ENCODE assay signal across 8 mouse cellular contexts in the genomic region with DNA sequence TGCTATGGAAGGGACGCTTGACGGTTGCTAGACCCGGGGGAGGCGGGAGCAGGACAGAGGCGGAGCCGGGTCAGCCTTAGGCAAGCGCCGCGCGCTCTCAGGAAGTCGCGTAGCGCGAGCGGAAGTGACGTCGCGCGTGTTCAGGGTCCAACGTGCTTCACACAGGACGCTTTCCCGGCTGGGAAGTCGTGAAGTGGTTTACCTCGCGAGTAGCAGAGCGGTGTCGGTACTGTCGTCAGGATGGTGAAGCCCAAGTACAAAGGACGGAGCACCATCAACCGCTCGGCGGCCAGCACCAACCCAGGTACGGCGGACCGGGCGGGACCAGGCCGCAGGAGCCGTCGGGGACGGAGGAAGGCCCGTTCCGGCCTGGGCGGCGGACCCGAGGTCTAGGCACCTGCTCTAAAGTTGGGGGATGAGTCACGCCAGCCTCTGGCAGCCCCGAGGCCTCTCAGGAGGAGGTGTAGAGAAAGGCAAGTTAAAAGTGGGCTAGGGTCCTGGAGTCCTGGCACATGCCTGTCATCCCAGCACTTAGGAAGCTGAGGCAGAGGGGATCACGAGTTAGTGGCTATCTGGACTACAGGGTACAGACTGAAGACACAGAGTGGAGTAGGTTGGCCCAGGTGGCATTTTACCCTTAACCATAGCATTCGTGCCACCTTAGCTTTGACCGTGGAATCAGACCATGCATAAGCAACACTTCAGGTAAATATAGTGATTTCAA. TPM values are rescaled to one million over a fixed set of nuclear protein-coding genes. Genes with fewer than 3 reads are reported as not detected.
DNase-seq lines count a peak whose midpoint lies in the region; ATAC-seq lines count a peak whose summit lies in the region.

No protein-coding gene starts in this region.

- H3K9me3 ChIP-seq in heart, embryonic 14.5 days (ENCODE audit: control insufficient read depth, low read length), result no peaks in the 10 kb centered on the region
- H3K9me3 ChIP-seq in liver, embryonic 13.5 days (replicated peaks), result no peaks in the 10 kb centered on the region
- H3K9me3 ChIP-seq in stomach, embryonic 16.5 days (replicated peaks; ENCODE audit: control insufficient read depth, low read length), result no peaks in the 10 kb centered on the region

- peak overlapping the region; percentile 69; the same call in 1 of the 2 replicates for H3K27ac ChIP-seq in brown adipose tissue, adult 24 weeks (replicated peaks; ENCODE audit: low read depth, low read length)
- H3K27ac ChIP-seq in heart, embryonic 14.5 days (replicated peaks in 1 of 2; ENCODE audit: control insufficient read depth in 1 of 2, insufficient read depth in 1 of 2, low read depth in 2 of 2, low read length in 2 of 2), result peak overlapping the region; percentile 42 to 59; a peak in 2 of 4 replicates
- peak overlapping the region; percentile 53 for H3K27ac ChIP-seq in liver, embryonic 13.5 days
- H3K27ac ChIP-seq in stomach, embryonic 16.5 days (ENCODE audit: low read length), result peak overlapping the region; percentile 64

- ATAC-seq in heart, embryonic 14.5 days (ENCODE audit: insufficient number of reproducible peaks, insufficient read depth, low FRiP score, low read depth), result peak; percentile 94
- peak; percentile 99 for ATAC-seq in liver, embryonic 13.5 days (ENCODE audit: low read depth)
- ATAC-seq in stomach, embryonic 16.5 days (ENCODE audit: insufficient read depth, low FRiP score), result peak; percentile 97

- WGBS in heart, embryonic 14.5 days, result under 1% methylated on average over 50 of the region's 50 CpGs
- WGBS in liver, embryonic 13.5 days (ENCODE audit: insufficient replicate concordance), result under 1% methylated on average over 50 of the region's 50 CpGs
- WGBS in stomach, embryonic 16.5 days, result under 1% methylated on average over 50 of the region's 50 CpGs

- peaks cover 14% of the 10 kb centered on the region for H3K36me3 ChIP-seq in heart, embryonic 14.5 days (ENCODE audit: control insufficient read depth, insufficient read depth, low read length)
- H3K36me3 ChIP-seq in liver, embryonic 13.5 days, result peaks cover 26% of the 10 kb centered on the region
- H3K36me3 ChIP-seq in stomach, embryonic 16.5 days (ENCODE audit: control insufficient read depth, insufficient read depth, low read length), result peaks cover 1% of the 10 kb centered on the region

- H3K4me2 ChIP-seq in heart, embryonic 14.5 days (ENCODE audit: low read length), result peak overlapping the region; percentile 96
- peak overlapping the region; percentile 92 for H3K4me2 ChIP-seq in liver, embryonic 13.5 days
- H3K4me2 ChIP-seq in stomach, embryonic 16.5 days (ENCODE audit: low read depth, low read length), result peak overlapping the region; percentile 96

- peak; percentile 95 for DNase-seq in CD4-positive, CD25-positive, alpha-beta regulatory T cell, adult 2 months (ENCODE audit: low read depth, low spot score)
- peak; percentile 80 for DNase-seq in fibroblast of lung, adult 2 months (ENCODE audit: low read depth)
- DNase-seq in kidney, postnatal 14 days, result peak; percentile 97
- peak; percentile 85 for DNase-seq in liver, embryonic 13.5 days
- peak; percentile 98 for DNase-seq in neural tube, embryonic 10.5 days (ENCODE audit: extremely low spot score, low spot score)

- H3K4me3 ChIP-seq in brown adipose tissue, adult 24 weeks (ENCODE audit: insufficient read depth, low read depth, low read length), result peak overlapping the region; percentile 98
- peak overlapping the region; percentile 72 to 80 for H3K4me3 ChIP-seq in heart, embryonic 14.5 days (ENCODE audit: control insufficient read depth in 1 of 2, insufficient read depth in 1 of 2, low read depth in 1 of 2, low read length in 2 of 2)
- H3K4me3 ChIP-seq in liver, embryonic 13.5 days (replicated peaks), result peak overlapping the region; percentile 93
- peak overlapping the region; percentile 99 for H3K4me3 ChIP-seq in stomach, embryonic 16.5 days (replicated peaks; ENCODE audit: low read length)

- H3K4me1 ChIP-seq in brown adipose tissue, adult 24 weeks (ENCODE audit: control insufficient read depth, insufficient read depth, insufficient read length, low read length), result no peaks in the 10 kb centered on the region
- peaks cover 0 to 10% of the 10 kb centered on the region in 2 experiments; a peak in 2 of 4 replicates for H3K4me1 ChIP-seq in heart, embryonic 14.5 days (ENCODE audit: control insufficient read depth in 2 of 2, insufficient read depth in 2 of 2, low read length in 2 of 2)
- peaks cover 39% of the 10 kb centered on the region for H3K4me1 ChIP-seq in liver, embryonic 13.5 days (replicated peaks)
- H3K4me1 ChIP-seq in stomach, embryonic 16.5 days (ENCODE audit: control insufficient read depth, insufficient read depth, low read length), result peaks cover 12% of the 10 kb centered on the region

- H3K9ac ChIP-seq in heart, embryonic 14.5 days (ENCODE audit: low read length), result peak overlapping the region; percentile 88
- H3K9ac ChIP-seq in liver, embryonic 13.5 days, result peak overlapping the region; percentile 90
- H3K9ac ChIP-seq in stomach, embryonic 16.5 days (ENCODE audit: low read length), result peak overlapping the region; percentile 92

- peaks cover 8% of the 10 kb centered on the region; the same call in 1 of the 2 replicates for H3K27me3 ChIP-seq in heart, embryonic 14.5 days (ENCODE audit: control insufficient read depth, insufficient read depth, low read length)
- peaks cover 27% of the 10 kb centered on the region for H3K27me3 ChIP-seq in liver, embryonic 13.5 days
- H3K27me3 ChIP-seq in stomach, embryonic 16.5 days (ENCODE audit: control insufficient read depth, insufficient read depth, low read length), result no peaks in the 10 kb centered on the region

RNA-seq across cellular contexts. Expression of a gene that starts 13.7 kb away (rescaled TPM):
- polyA plus RNA-seq in brown adipose tissue, adult 24 weeks (2012; ENCODE audit: insufficient read depth, insufficient read length, missing spikeins), result 25.0 and 26.6 TPM in 2 replicates
- polyA plus RNA-seq in heart, embryonic 14.5 days (2014; fragmentation: Nextera tagmentation; extraction: Ambion mirVana), result 53.2 and 58.5 TPM in 2 replicates
- 48.8 and 57.2 TPM in 2 replicates for polyA plus RNA-seq in liver, embryonic 13.5 days (2015; fragmentation: Nextera tagmentation; extraction: Ambion mirVana)
- polyA plus RNA-seq in stomach, embryonic 16.5 days (2015; fragmentation: Nextera tagmentation; extraction: Ambion mirVana), result 76.7 and 80.0 TPM in 2 replicates

RNA-seq across cellular contexts. Expression of a gene that starts 35.5 kb away (rescaled TPM):
- polyA plus RNA-seq in brown adipose tissue, adult 24 weeks (2012; ENCODE audit: insufficient read depth, insufficient read length, missing spikeins), result not detected in 2 replicates
- polyA plus RNA-seq in heart, embryonic 14.5 days (2014; fragmentation: Nextera tagmentation; extraction: Ambion mirVana), result not detected in 2 replicates
- not detected in 2 replicates for polyA plus RNA-seq in liver, embryonic 13.5 days (2015; fragmentation: Nextera tagmentation; extraction: Ambion mirVana)
- 0.10 and 0.31 TPM in 2 replicates for polyA plus RNA-seq in stomach, embryonic 16.5 days (2015; fragmentation: Nextera tagmentation; extraction: Ambion mirVana)

RNA-seq across cellular contexts. Expression of a gene that starts 36.4 kb away (rescaled TPM):
- 8.0 and 9.0 TPM in 2 replicates for polyA plus RNA-seq in brown adipose tissue, adult 24 weeks (2012; ENCODE audit: insufficient read depth, insufficient read length, missing spikeins)
- polyA plus RNA-seq in heart, embryonic 14.5 days (2014; fragmentation: Nextera tagmentation; extraction: Ambion mirVana), result 19.3 and 21.2 TPM in 2 replicates
- 16.1 and 19.6 TPM in 2 replicates for polyA plus RNA-seq in liver, embryonic 13.5 days (2015; fragmentation: Nextera tagmentation; extraction: Ambion mirVana)
- 17.2 and 20.5 TPM in 2 replicates for polyA plus RNA-seq in stomach, embryonic 16.5 days (2015; fragmentation: Nextera tagmentation; extraction: Ambion mirVana)

RNA-seq across cellular contexts. Expression of a gene that starts 43.8 kb away (rescaled TPM):
- polyA plus RNA-seq in brown adipose tissue, adult 24 weeks (2012; ENCODE audit: insufficient read depth, insufficient read length, missing spikeins), result not detected in 2 replicates
- 8.3 and 9.5 TPM in 2 replicates for polyA plus RNA-seq in heart, embryonic 14.5 days (2014; fragmentation: Nextera tagmentation; extraction: Ambion mirVana)
- 0.51 and 0.70 TPM in 2 replicates for polyA plus RNA-seq in liver, embryonic 13.5 days (2015; fragmentation: Nextera tagmentation; extraction: Ambion mirVana)
- 7.5 and 10.3 TPM in 2 replicates for polyA plus RNA-seq in stomach, embryonic 16.5 days (2015; fragmentation: Nextera tagmentation; extraction: Ambion mirVana)

RNA-seq across cellular contexts. Expression of a gene that starts 54.9 kb away (rescaled TPM):
- polyA plus RNA-seq in brown adipose tissue, adult 24 weeks (2012; ENCODE audit: insufficient read depth, insufficient read length, missing spikeins), result 15.2 and 16.5 TPM in 2 replicates
- polyA plus RNA-seq in heart, embryonic 14.5 days (2014; fragmentation: Nextera tagmentation; extraction: Ambion mirVana), result 43.8 and 46.0 TPM in 2 replicates
- polyA plus RNA-seq in liver, embryonic 13.5 days (2015; fragmentation: Nextera tagmentation; extraction: Ambion mirVana), result 25.9 and 32.0 TPM in 2 replicates
- 41.5 and 45.0 TPM in 2 replicates for polyA plus RNA-seq in stomach, embryonic 16.5 days (2015; fragmentation: Nextera tagmentation; extraction: Ambion mirVana)

Comparison
In these comparisons a context has a peak if more than half of its experiments do, and no peak if none do; other contexts are left out.
1. Peak in every context shown above with its lines: DNase-seq, ATAC-seq, H3K4me3 ChIP-seq and H3K27ac ChIP-seq.